Mouse (Mus musculus) C2C12 (cell line): ENCODE data around the gene Kcnk10. TPM values are rescaled to one million over a fixed set of nuclear protein-coding genes. Genes with fewer than 3 reads are reported as not detected.

Experiments used
- H3K27me3 ChIP-seq: one replicate; pipeline ENCODE4 v1.6.1; 2011; ENCODE audit not compliant: control insufficient read depth, insufficient read depth, insufficient read length
- H3K36me3 ChIP-seq: one replicate; pipeline ENCODE4 v1.6.1; 2011; ENCODE audit not compliant: control insufficient read depth, insufficient read depth
- H3K4me3 ChIP-seq: one replicate; pipeline ENCODE4 v1.5.1; 2011; ENCODE audit warnings: mild to moderate bottlenecking, control low read depth; ENCODE audit not compliant: poor library complexity, insufficient read depth, severe bottlenecking
- H3K79me2 ChIP-seq: one replicate; pipeline ENCODE4 v1.6.1; 2011; ENCODE audit not compliant: control insufficient read depth, insufficient read depth
- H3K79me3 ChIP-seq: one replicate; pipeline ENCODE4 v1.6.1; 2011; ENCODE audit warnings: low read depth, control low read depth
- H3ac ChIP-seq: one replicate; pipeline ENCODE3; 2011; ENCODE audit warnings: low read depth; ENCODE audit not compliant: control insufficient read depth, insufficient read length
- CEBPB ChIP-seq: IDR thresholded peaks from one replicate; pipeline ENCODE4 v1.6.1; 2011; ENCODE audit warnings: low read depth, mild to moderate bottlenecking, control low read depth, moderate library complexity
- CTCF ChIP-seq: IDR thresholded peaks from one replicate; pipeline ENCODE4 v1.5.1; 2011; ENCODE audit not compliant: control insufficient read depth, insufficient read depth, insufficient read length
- FOSL1 ChIP-seq: IDR thresholded peaks from one replicate; pipeline ENCODE4 v1.8.0; 2011; ENCODE audit warnings: mild to moderate bottlenecking, low read length; ENCODE audit not compliant: poor library complexity, insufficient read depth, severe bottlenecking
- MAX ChIP-seq: IDR thresholded peaks from one replicate; pipeline ENCODE4 v1.6.1; 2011; ENCODE audit warnings: mild to moderate bottlenecking, control low read depth
- MYOD1 ChIP-seq: IDR thresholded peaks from one replicate; pipeline ENCODE4 v1.6.1; 2011; ENCODE audit warnings: low read depth; ENCODE audit not compliant: control insufficient read depth, insufficient read length
- MYOG ChIP-seq: IDR thresholded peaks from one replicate; pipeline ENCODE4 v1.6.1; 2011; ENCODE audit not compliant: control insufficient read depth, insufficient read length; ENCODE audit errors: extremely low read depth
- USF1 ChIP-seq: IDR thresholded peaks from one replicate; pipeline ENCODE4 v1.6.1; 2011; ENCODE audit warnings: low read depth, mild to moderate bottlenecking, control low read depth, moderate library complexity
- polyA plus RNA-seq: library from polyadenylated mRNA; unstranded; fragments of >200 nt; fragmentation: generic; extraction: Trizol; gene quantifications from one replicate; pipeline ENCODE4 v1.2.1, GENCODE M21; 2012; ENCODE audit warnings: missing spikeins

The Kcnk10 gene
- polyA plus RNA-seq, 1 experiment, result not detected

GRCm38 (mm10) chr12:98458516-98458915, 119.6 kb downstream of the Kcnk10 start:
- H3K79me2 ChIP-seq, result no peaks in the 10 kb centered on the region
- no peak overlapping the region for H3K4me3 ChIP-seq
- H3K79me3 ChIP-seq, result no peaks in the 10 kb centered on the region
- TF ChIP-seq CEBPB, result no peak
- no peak for TF ChIP-seq CTCF
- no peak for TF ChIP-seq MAX
- TF ChIP-seq MYOG, result no peak
- no peak for TF ChIP-seq USF1
- no peak for TF ChIP-seq FOSL1
- TF ChIP-seq MYOD1, result no peak
- no peaks in the 10 kb centered on the region for H3K36me3 ChIP-seq
- H3K27me3 ChIP-seq, result peaks cover 3% of the 10 kb centered on the region
- no peak overlapping the region for H3ac ChIP-seq

GRCm38 (mm10) chr12:98453161-98453560, 124.9 kb downstream of the Kcnk10 start:
- no peak overlapping the region for H3K4me3 ChIP-seq
- no peaks in the 10 kb centered on the region for H3K79me2 ChIP-seq

GRCm38 (mm10) chr12:98452646-98453045, 125.5 kb downstream of the Kcnk10 start:
- Histone ChIP-seq H3K27me3 (peaks cover 10% of the 10 kb centered on the region), H3K36me3 (no peaks in the 10 kb centered on the region), H3K79me3 (no peaks in the 10 kb centered on the region), H3ac (no peak overlapping the region), H3K4me3 (no peak overlapping the region), H3K79me2 (no peaks in the 10 kb centered on the region)
- TF ChIP-seq MYOG, result no peak
- TF ChIP-seq USF1, result no peak
- TF ChIP-seq MYOD1, result no peak
- no peak for TF ChIP-seq CEBPB
- TF ChIP-seq FOSL1, result no peak
- TF ChIP-seq CTCF, result no peak
- no peak for TF ChIP-seq MAX

More at GRCm38 (mm10) chr12:98453161-98453560, 124.9 kb downstream of the Kcnk10 start:
- TF ChIP-seq FOSL1 (no peak), USF1 (no peak), MAX (no peak), CTCF (no peak), MYOG (no peak), CEBPB (no peak), MYOD1 (no peak)
- H3K27me3 ChIP-seq, result peaks cover 10% of the 10 kb centered on the region
- no peak overlapping the region for H3ac ChIP-seq
- no peaks in the 10 kb centered on the region for H3K79me3 ChIP-seq
- H3K36me3 ChIP-seq, result no peaks in the 10 kb centered on the region

GRCm38 (mm10) chr12:98445637-98446036, 132.5 kb downstream of the Kcnk10 start:
- Histone ChIP-seq H3K79me3 (no peaks in the 10 kb centered on the region), H3K79me2 (no peaks in the 10 kb centered on the region), H3ac (no peak overlapping the region), H3K27me3 (peaks cover 5% of the 10 kb centered on the region), H3K36me3 (no peaks in the 10 kb centered on the region), H3K4me3 (no peak overlapping the region)
- TF ChIP-seq MYOD1 (no peak), USF1 (no peak), MAX (no peak), CTCF (no peak), CEBPB (no peak), MYOG (no peak), FOSL1 (no peak)

- Histone ChIP-seq H3K36me3 (no peaks in the 10 kb centered on the region), H3K79me3 (no peaks in the 10 kb centered on the region), H3K79me2 (no peaks in the 10 kb centered on the region), H3K27me3 (peaks cover 9% of the 10 kb centered on the region), H3ac (no peak overlapping the region), H3K4me3 (no peak overlapping the region)
- TF ChIP-seq FOSL1 (no peak), CEBPB (no peak), USF1 (no peak), CTCF (no peak), MYOG (no peak), MAX (no peak), MYOD1 (no peak)
Observed at GRCm38 (mm10) chr12:98444860-98445259, 133.2 kb downstream of the Kcnk10 start.

- no peak for TF ChIP-seq USF1
- no peak for TF ChIP-seq FOSL1
- no peak for TF ChIP-seq CEBPB
- TF ChIP-seq CTCF, result no peak
- no peak for TF ChIP-seq MYOD1
- TF ChIP-seq MAX, result no peak
- H3K79me2 ChIP-seq, result no peaks in the 10 kb centered on the region
- no peaks in the 10 kb centered on the region for H3K79me3 ChIP-seq
- no peak overlapping the region for H3K4me3 ChIP-seq
- no peaks in the 10 kb centered on the region for H3K36me3 ChIP-seq
- peaks cover 9% of the 10 kb centered on the region for H3K27me3 ChIP-seq
- no peak overlapping the region for H3ac ChIP-seq
Observed at GRCm38 (mm10) chr12:98443754-98444153, 134.4 kb downstream of the Kcnk10 start.
